Mouse (Mus musculus) A20 (cell line): ENCODE measurements around the gene Oit1.

Experiments used
- DNase-seq: peaks from one replicate; pipeline ENCODE4 v3.0.0-alpha.2; 2011; ENCODE audit warnings: low read depth, low spot score

Gene Oit1

DNA sequence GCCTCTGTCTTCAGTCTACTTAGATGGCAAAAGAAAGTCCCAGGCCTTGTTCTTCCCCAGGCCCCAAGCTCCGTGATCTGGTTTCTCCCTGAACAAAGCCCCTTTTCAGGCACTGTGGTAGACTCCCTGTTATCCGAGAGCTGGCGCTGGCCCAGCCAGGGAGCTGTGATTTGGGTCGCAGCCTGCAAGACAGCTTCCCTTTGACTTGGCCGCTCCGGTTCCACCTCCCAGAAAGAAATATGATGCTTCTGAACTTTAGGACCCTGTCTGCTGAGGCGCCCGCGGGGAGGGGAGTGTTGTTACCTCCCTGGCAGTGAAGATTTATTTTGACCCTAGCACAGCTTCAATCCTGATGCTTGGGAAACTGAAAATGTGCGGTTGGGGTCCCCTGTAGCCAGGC is 42.6 kb downstream of the Oit1 start:
- no peak for DNase-seq

DNA sequence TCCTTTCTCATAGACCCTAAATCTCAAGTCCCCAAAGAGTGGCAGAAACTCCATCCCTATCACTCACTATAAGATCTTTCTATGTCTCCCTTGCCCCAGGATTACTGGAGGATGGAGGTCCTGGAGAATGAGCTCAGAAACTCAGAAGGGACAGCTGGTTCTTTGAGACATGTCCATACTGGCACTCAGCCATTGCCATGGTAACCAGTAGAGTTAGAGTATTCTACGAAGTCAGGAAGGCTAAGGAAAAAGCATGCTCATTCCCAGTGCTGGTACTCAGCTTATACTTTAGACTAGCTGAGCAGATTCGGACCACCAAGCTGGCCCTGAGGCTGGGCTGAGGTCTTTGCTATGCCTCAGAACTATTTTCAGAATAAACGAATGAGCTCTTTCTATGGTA is 44.0 kb downstream of the Oit1 start:
- DNase-seq: no peak

DNA sequence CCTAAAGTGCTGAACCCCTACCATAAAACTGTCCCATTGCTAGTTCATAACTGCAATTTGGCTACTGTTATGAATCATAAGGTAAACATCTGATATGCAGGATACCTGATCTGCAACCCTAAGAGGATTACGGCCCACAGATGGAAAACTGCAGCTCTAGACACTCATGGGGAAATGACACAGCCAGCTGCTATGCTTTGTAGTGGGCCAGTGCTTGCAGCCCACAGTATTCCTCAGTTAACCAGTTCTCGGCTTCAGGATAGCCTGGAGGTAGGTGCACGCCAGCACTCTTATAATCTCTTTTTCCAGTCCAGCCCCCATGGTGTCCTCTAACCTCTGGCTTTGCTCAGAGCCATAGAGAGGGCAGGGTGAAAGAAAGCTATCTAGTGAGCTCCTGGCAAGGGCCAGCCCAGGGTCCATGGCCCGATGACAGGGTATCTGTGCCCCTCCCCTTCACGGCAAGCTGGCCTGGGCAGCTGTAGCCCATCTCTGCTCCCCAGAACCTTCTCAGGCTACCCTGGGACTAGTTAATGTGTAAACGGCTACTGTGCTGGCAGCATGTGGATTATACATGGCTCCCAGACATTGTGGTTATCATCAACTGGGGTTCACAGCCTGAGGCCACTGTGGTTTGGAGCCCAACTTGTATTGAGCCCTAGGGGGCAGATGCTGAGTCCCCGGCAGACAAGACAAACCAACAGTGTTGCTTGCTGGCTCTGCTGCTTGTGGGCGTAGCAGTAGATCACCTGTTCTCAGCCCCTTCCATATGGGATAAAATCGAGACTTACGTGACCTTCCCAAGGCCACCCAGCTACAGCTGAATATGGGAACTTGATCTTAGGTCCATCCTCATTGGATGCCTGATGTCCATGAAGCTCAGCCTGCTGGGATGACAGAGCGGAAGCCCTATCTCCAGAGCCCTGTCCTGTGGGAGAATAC is 46.0 kb downstream of the Oit1 start:
- no peak for DNase-seq

DNA sequence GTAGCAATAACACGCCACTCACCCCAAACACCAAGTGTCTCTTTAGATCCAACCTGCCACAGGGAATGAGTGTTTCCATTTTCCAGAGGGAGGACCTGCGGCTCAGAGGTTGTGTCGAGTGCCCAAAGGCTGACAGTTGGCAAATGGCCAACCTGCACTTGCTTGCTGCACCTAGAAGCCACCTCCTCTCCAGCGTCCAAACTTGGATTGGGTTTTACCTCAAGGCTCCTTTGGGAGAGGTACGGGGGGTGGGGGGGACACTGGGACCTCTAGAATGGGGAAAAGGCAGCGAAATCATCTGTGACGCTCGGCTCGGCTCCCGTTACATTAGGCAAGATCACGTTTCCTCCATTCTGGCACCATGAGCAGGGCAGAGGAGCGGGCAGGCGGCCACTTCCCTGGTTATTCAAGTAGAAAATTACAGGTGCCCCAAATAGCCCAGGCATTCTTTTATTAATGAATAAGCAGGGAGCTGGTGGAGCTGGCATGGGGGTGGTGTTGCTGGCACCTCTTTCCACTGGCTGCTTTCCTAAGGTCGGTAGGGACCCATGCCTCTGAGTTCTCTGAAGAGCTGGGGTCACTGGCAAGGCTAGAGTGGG is 47.1 kb downstream of the Oit1 start:
- no peak for DNase-seq

DNA sequence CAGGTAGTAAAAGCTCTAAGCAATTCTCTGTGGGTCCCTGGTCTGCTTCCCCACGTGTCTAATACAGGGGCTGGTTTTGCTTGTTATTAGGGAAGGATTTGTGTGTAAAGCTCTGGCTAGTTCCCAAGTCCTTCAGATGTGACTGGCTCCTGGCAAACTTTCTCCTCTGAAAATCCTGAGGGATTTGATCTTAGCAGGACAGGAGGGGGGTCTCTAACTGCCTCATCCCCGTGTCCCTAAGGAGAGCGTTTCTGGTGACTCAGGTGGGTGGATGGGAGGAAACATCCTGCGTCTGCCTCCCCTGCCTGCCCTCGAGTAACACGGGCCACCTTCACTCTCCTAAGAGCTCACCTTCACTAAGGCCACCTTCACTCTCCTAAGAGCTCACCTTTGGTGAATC is 48.2 kb downstream of the Oit1 start:
- no peak for DNase-seq

DNA sequence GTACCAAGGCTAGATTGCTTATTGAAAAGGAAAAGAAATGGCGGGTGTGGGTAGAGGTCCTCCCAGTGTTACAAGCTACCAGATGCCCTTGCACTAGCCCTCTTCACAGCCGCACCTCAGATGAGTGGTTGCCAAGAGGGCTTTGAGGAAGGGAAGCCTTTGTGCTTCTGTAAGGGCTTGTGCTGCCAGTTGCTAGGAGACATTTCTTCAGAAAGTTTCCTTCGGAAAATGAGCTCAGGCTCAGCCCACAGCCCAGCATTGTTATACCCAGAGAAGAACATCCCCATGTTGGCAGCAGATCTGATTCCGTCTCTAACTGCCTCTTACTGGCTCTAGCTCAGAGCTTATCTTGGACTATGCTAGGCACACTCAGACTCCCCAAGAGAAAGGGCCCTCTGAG is 49.0 kb downstream of the Oit1 start:
- DNase-seq: no peak

DNA sequence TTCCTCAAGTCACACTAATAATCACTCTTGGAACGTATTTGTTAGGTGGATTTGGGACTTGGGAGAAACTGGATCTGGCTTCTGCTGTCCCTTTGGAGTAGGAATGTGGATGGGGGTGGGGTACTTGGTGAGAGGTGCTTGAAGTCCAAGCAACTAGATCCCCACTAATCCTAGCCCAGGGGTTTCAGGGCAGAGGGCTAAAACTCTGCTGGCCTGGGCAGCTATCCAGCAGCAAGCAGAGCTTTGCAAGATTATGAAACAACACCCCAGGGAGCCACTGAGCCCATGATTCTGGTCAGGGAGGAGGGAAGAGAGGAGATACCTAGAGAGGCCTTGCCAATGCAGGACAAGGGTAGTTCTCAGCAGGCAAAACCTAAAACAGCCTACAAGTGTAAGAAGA is 51.2 kb downstream of the Oit1 start:
- DNase-seq: no peak

DNA sequence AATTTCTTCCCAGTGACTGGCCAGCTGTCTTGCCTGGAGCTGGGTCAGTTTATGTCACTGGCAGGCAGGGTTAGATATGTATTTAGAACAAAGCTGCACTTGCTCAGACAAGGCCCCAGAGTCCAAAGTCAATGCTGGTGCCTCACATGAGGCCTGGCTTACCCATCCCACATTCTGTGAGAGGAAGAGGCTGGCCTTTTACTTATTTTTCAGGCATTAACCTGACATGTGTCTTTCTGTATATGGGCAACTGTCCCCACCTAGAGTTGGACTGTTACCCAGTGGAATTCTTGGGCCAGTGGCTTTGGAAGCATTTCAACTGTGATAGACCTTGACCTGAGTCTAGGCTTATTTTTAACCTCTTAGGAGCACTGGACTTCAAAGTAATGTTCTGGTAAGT is 51.6 kb downstream of the Oit1 start:
- DNase-seq: no peak

DNA sequence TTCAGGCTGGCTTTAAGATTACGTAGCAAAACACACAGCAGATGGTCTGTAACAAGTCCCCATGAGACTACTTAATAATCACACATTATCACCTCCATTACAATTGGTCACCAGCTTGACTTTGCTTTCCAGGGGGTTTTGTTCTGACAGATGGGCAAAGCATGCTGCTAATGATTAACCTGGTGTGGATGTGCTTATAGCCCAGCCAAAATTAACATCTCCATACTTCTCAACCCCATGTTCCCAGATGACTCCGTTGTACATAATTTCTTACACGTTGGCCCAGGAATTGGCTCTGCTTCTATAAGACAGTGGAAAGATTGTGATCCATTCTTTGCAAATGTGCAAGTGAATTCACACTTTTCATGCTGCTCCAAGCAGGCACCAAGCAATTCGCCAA is 52.8 kb downstream of the Oit1 start:
- no peak for DNase-seq

DNA sequence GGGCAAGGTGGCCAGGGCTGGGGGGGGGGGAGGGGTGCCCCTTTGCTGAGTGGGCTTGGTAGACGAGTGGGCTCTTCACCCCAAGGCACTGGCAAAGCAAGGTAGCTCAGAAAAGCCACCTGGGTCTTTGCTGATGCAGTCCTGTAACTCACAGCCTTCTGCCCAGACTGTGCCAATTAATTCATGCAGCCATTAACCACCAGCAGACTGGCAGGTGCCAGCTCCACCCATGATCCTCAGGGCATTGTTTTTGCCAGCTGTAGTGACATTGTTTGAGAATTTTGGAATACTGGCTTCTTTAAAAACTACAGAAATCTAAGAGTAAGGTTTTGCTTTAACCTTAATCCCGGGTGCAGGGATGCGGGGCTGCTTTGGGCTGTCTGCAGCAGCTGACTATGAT is 58.0 kb downstream of the Oit1 start:
- no peak for DNase-seq

DNA sequence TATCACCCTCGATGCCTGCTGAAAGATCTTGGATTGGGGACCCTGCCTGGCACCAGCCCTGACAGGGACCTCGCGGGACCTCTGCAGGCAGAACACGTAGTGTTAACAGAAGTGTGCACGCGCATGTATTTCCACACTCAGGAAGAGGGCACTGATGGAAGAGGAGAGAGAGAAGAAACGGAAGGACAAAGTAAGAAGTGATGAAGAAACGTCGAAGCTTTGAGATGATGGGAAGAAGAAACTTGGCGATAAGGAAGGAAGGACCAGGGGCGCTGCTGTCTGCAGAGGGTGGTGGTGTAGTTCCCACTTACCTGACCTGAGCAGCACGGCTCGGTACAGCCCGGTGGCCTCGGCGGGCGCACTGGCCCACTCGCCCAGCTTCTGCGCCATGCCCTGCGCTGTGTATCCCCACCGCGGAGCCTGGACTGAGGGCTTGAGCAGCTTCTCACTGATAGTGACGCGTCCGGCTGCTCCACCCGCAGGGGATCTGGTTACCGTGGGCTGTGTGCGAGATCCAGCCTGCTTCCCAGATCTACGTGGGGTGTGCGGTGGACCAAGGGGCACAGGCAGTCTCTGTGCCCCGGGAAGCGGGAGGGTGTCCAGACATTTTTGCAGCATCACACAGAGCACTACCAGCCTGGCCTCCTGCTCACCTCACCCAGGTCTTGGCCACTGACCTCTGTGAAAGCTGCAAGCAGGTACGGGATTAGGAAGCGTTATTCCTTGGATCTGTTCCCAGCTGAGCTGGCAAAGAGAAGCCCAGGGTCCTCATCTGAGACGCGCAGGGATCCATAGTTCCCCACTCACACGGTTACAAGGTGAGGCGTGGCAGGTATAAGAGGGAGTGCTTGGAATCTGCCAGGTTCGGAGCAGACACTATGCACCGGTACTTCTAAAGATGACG is 61.1 kb downstream of the Oit1 start, which contains the start of gene Fam107a:
Gene Fam107a (minus strand): TSS at position 830 of the 904 bp plus-strand sequence.
- DNase-seq: no peak

DNA sequence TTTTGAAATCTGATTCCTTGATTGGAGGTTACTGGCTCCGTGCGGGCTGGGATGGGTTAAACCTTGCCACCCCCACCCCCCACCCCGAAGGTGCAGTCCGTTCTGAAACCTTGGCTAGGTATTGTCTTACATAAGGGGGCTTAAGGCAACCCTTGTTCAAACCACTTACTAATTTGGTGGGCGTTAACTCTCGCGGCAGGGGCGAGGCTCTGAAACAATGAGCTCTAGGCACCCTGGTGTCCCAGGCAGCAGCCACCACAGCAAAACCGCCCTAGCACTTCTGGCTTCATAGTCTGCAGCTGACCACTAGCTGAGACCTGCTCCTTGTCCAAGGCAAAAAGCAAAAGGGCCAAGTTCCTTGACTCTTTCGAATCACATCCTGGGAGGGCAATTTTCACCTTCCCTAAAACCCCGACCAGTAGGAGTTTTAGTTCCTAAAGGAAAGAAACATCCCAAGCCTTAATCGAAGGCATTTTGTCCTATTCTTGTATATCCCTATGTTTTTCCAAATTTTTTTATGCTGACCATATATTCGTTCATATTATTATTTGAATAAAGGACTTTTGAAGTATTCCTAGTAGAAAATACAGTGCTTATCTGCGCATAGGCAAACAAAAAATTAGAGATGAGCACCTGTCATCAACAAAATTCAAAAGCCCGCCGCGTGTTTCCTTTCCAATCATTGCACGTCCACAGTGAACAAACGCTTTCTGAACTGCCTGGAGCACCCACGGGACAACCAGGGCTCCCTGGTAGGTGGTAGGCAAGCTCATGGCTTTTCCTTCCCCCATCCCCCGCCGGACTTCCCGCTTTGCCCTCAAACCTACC is 62.0 kb downstream of the Oit1 start:
- DNase-seq: no peak

DNA sequence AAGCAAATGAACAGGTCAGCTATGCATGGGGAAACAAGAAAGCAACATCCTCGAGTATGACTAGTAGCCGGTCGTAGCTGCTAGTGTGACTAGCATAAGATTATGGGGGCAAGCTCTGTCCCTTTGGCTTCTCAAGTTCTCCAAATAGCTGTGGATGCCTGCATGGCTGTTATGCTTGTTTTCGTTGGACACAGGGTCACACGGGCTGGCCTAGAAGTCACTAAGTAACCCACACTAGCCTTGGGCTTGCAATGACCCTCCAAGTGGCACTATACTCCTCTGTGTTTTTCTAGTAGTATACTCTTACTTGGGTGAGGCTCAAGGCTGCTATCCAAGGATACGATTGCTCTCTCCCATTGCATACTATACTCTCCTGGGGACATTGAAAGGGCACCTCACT is 63.4 kb downstream of the Oit1 start:
- no peak for DNase-seq

DNA sequence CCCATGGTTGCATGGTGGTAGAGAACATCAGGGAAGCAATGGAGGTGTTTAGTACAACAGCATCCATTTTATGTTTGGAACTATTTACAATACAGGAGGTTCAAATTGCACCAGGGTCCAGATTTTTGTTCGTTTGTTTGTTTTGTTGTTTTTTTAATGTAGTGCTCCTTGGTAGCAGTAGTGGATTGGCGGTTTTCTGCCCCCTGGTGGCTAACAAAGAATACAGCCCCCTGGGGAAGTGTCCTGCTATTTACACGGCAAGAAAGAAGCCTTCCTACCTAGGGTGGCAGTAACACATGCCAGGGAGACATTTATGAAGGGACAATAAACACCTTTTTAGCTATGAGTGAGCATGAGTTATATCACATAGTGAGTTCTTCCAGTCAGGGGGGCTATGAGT is 64.0 kb downstream of the Oit1 start:
- DNase-seq: peak; percentile 54

DNA sequence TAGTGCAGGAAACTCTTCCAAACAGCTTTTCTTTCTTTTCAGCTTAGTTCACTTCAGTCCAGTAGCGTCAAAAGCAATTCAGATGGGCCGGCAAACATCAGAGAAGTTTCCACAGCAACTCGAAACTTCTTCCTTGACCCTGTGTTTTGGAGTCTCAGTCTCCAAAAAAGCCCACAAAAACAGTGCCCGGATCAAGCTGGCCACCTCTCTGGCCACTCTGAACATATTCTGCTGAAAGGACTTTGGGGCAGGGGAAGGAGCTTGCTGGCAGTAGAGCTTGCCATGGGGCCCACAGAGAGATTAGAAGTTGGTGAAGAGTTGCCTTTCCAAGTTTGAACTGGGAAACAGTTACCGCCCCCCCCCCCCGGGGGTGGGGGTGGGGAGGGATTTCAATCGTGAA is 64.7 kb downstream of the Oit1 start:
- no peak for DNase-seq

DNA sequence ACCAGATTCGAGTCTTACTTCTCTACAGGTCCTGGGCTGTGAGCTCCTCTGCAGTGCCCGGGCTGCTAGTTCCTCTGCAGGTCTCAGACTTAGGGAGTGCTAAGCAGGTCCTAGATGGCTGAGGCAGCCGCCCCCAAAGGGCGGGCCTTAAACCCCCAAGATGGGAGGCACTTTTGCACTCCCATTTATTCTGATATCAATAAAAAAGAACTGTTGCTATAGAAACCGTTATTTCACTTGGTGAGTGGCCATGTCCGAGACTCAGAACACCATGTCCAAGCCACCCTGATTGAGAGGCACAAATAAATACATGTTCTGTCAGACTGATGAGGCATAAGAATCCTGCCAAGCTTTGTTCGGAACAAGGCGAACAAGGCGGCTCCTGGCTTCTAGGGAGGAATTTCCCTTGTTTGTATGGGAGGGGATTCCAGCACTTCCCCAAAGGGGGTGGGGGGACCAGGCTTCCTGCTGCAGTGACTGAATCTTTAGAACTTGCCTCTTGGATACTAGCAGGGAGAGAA is 68.9 kb downstream of the Oit1 start:
- DNase-seq: no peak

DNA sequence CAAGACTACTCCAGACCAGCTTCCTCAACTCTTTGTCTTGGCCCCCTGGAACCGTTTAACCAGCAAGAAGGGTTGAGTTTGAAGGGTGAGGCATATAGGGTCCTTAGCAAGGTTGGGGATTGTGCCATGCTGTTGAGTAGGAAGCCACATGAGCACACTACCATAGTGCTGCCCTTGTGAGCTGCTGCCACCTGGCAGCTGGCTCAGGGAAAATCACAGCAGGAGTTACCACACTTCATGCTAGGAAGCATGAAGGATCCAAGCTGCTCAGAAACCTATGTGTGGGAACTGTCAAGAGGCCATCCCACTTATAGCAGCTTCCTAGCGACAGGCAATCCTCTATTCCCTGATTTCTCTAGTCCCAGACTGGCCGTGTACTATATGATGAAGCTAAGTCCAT is 69.9 kb downstream of the Oit1 start:
- no peak for DNase-seq

DNA sequence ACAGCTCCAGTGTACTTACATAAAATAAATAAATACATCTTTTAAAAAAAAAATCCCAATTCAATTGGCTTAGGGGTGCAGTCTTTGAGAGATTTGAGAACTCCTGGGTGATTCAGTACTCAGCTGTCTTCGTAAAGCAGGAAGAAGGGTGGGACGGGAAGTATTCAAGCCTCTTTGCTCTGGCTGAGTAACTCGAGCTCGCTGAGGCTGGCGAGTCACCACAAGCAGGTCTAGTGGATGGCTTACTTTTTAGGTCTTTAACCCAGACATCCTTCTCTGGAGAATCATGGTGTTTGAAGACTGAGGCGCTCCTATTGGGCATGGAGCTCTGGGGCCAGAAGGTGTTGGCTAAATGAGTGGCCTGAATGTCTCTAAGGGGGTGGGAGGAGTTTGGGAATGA is 71.7 kb downstream of the Oit1 start:
- no peak for DNase-seq

DNA sequence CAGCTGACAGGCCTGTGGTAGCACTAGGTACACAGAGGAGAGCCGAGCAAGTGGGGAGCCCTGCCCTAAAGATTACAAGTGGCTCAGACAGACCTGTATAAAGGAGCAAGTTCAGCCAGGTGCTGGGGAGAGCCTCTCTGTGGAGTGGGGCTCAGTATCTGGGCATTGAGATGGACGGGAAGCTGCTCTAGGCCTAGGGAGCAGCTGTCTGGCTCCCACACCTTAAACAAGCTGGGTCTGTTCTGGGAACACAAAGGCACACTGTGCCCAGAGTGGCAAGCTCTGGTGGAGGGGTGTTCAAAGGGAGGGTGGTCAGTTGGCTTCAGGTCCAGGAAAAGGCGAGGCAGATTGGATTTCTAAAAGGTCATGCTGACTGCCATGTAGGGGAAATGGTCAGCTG is 73.5 kb downstream of the Oit1 start:
- DNase-seq: no peak

DNA sequence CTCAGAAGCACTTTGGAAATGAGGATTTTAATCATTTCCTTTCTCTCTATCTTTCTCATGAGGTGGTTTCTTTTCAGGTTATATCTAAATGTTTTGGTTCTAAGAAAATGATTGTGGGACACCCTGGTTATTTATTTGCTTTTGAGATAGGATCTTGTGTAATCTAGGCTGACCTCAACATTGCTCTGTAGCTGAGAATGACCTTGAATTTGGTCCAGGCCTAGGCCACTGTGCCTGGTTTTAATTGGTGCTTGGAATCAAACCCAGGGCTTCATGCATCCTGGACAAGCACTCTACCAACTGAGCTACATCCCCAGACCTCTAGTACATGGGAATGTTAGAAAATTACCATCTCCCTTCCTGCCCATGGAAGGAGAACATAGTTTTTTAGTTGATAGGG is 74.5 kb downstream of the Oit1 start:
- no peak for DNase-seq

DNA sequence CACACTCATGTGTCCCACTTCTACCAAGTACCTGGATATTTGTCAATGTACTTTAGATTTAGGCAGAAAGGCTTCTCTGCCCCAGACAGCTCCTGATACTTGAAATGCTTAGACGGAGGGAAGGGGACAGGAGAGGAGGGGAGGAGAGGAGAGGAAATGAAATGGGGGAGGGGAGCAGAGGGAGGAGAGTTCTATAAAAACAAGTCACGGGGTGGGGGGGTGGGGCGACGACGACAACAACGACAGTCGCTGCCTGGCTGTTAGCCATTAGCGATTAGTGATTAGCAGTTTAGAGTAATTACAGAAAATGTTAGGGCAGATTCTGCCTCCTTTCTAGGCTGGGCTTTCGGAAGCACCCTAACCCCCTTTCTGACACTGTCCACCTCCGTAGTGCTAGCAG is 75.9 kb downstream of the Oit1 start:
- no peak for DNase-seq
